Mouse (Mus musculus) lung, adult 2 months (tissue): ENCODE results near the gene Cmss1.

Experiments
- CTCF ChIP-seq: fragments of 200-500 bp; IDR thresholded peaks from 2 replicates; pipeline ENCODE4 v1.5.1; 2011; ENCODE audit warnings: mild to moderate bottlenecking, low read length, control low read depth; ENCODE audit not compliant: insufficient read depth
- POLR2A ChIP-seq: fragments of 200-500 bp; IDR thresholded peaks from 2 replicates; pipeline ENCODE4 v1.6.1; 2011; ENCODE audit warnings: low read depth, mild to moderate bottlenecking, control low read depth, low read length, borderline replicate concordance; ENCODE audit errors: extremely low read depth

DNA sequence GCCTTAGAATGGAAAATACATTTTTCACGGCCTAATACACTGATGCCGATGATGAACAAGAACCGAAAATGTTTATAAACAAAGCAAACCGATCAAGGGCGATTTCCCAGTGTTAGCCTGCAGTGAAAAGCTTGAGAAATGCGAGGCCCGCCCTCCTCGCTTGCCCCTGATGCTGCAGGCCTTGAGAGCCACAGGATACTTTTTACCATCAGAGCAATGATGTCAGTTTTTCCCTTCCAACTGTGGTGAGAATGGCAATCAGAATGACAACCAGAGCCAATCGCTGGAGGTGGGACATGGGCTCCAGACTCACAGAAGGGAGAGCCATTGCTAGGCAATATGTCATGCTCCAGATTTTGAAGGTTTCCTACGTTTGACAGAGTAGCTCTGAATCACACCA is 346.5 kb downstream of the Cmss1 start:
- no peak for TF ChIP-seq CTCF
- TF ChIP-seq POLR2A, result no peak
